Mouse (Mus musculus) left cerebral cortex, postnatal 10 days (tissue): ENCODE measurements around the gene Jag2. TPM values are rescaled to one million over a fixed set of nuclear protein-coding genes. Genes with fewer than 3 reads are reported as not detected.

Experiments
- microRNA-seq: library from miRNA; unstranded; fragments of <30 nt; microRNA quantifications from one replicate; pipeline ENCODE4 v1.2.0, GENCODE M21; 2022
- total RNA-seq, 2 experiments: library from RNA; stranded (reverse); gene quantifications; 2 replicates each; pipeline ENCODE4 v1.2.3; 2021

Gene Jag2
- total RNA-seq, 2 experiments from 2014 or later: 60.0 to 60.9 TPM

Small RNA genes lying within 50 kb of the gene (microRNA-seq; reads per million reads assigned to microRNA genes)
- gene Mir6941: not detected

Other genes with a start within 250 kb of the Jag2 start
- gene Cep170b, start 209.3 kb downstream of the Jag2 start, total RNA-seq: 100 to 1,000 TPM; 222 to 234 TPM
- gene Pld4, start 169.1 kb downstream of the Jag2 start, total RNA-seq: 10 to 100 TPM in 1 of 2 experiments, 1 to 10 TPM in 1; 10.0 to 11.9 TPM
- 10 to 100 TPM; 13.8 to 14.5 TPM for gene Ahnak2, start 127.1 kb downstream of the Jag2 start, total RNA-seq
- 10 to 100 TPM; 14.6 to 16.5 TPM for gene Clba1, start 120.8 kb downstream of the Jag2 start, total RNA-seq
- 10 to 100 TPM; 11.5 TPM for gene Cdca4, start 100.4 kb downstream of the Jag2 start, total RNA-seq
- not detected for gene Gpr132, start 61.5 kb downstream of the Jag2 start, total RNA-seq
- 10 to 100 TPM; 11.8 to 13.2 TPM for gene Nudt14, start 12.3 kb upstream of the Jag2 start, total RNA-seq
- 10 to 100 TPM; 61.0 to 61.9 TPM for gene Btbd6, start 46.7 kb upstream of the Jag2 start, total RNA-seq
- 10 to 100 TPM; 53.8 to 54.2 TPM for gene Brf1, start 70.9 kb upstream of the Jag2 start, total RNA-seq
- 100 to 1,000 TPM; 126 to 128 TPM for gene Pacs2, start 84.7 kb upstream of the Jag2 start, total RNA-seq
- gene Tex22, start 144.7 kb upstream of the Jag2 start, total RNA-seq: under 1 TPM; 0.41 to 0.73 TPM
- 10 to 100 TPM; 87.1 to 89.1 TPM for gene Mta1, start 168.5 kb upstream of the Jag2 start, total RNA-seq
- 100 to 1,000 TPM; 220 to 253 TPM for gene Crip2, start 210.5 kb upstream of the Jag2 start, total RNA-seq
- gene Crip1, start 216.5 kb upstream of the Jag2 start, total RNA-seq: 10 to 100 TPM; 12.4 to 12.6 TPM
- 1 to 10 TPM; 3.7 TPM for gene Tedc1, start 226.6 kb upstream of the Jag2 start, total RNA-seq